Mouse (Mus musculus) testis, adult 2 months (tissue): ENCODE results near the gene Ercc6l2.

Experiments
- CTCF ChIP-seq: fragments of 200-500 bp; IDR thresholded peaks from 2 replicates; pipeline ENCODE4 v1.5.1; 2012; ENCODE audit warnings: low read depth, mild to moderate bottlenecking, inconsistent platforms, low read length, moderate library complexity; ENCODE audit not compliant: control insufficient read depth, insufficient read depth, insufficient replicate concordance
- POLR2A ChIP-seq: fragments of 200-500 bp; IDR thresholded peaks from 2 replicates; pipeline ENCODE4 v1.6.1; 2012; ENCODE audit warnings: low read depth, mild to moderate bottlenecking, inconsistent platforms, low read length, moderate library complexity; ENCODE audit not compliant: control insufficient read depth

DNA sequence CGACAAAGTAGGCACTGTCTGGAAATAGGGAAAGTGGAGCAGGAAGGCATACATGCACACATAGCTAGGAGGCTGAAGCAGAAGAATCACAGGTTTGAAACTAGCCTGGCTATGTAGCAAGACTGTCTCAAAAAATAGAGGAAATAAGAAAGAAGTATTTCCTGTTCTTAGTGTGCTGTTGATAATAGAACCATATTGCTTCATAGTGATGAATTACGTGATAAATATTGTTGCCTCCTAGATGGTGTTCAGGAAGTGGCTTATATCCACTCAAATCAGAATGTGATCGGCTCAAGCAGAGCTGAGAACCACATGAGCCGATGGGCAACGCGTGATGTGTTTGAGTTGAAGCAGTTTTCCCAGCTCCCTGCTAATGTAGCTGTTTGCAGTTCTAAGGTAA is 62.1 kb downstream of the Ercc6l2 start:
- no peak for TF ChIP-seq CTCF
- TF ChIP-seq POLR2A, result no peak
